Mouse (Mus musculus): ENCODE measurements around the gene Rpusd2. TPM values are rescaled to one million over a fixed set of nuclear protein-coding genes. Genes with fewer than 3 reads are reported as not detected.

Gene Rpusd2
- polyA plus RNA-seq, 1 experiment from 2014 or later, result 4.6 TPM

DNA sequence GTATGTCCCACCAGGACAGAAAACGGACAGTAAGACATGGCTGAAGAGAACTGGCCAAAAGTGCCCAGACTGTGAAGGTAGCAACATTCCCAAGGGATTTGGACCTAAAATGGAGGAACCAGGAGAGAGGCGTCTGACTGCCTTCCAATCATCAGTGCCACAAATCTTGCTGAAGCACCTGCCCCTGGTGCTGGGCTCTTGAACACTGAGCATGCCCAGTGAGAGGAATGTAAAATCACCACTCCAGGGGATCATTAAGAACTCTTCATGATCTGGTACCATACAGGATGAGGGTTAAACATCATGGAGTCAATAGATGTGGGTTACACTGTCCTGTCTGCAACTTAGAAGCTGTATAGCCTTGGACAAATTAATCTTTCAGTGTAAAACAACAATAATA is 10.6 kb downstream of the Rpusd2 start:
- WGBS, result 81% methylated on average over 2 of the region's 2 CpGs
- H3K4me2 ChIP-seq (replicated peaks), result no peak overlapping the region

GRCm38 (mm10) chr2:119046649-119047611 is 12.3 kb downstream of the Rpusd2 start, which contains the start of gene Knl1:
Knl1 (plus strand) TSS chr2:119047119.
- under 1% methylated on average over 77 of the region's 77 CpGs for WGBS
- Histone ChIP-seq H3K36me3 (no peaks in the 10 kb centered on the region), H3K9ac (replicated peaks) (peak within 1 kb of the TSS; percentile 55), H3K4me1 (peaks cover 18% of the 10 kb centered on the region), H3K27ac (replicated peaks) (peak within 1 kb of the TSS; percentile 89), H3K27me3 (no peaks in the 10 kb centered on the region), H3K9me3 (no peaks in the 10 kb centered on the region), H3K4me2 (replicated peaks) (peak within 1 kb of the TSS; percentile 82), H3K4me3 (peak within 1 kb of the TSS; percentile 84)
- peak; percentile 98 for ATAC-seq (replicated peaks)

More for the DNA sequence above, 10.6 kb downstream of the Rpusd2 start:
- Histone ChIP-seq H3K9me3 (no peaks in the 10 kb centered on the region), H3K27ac (replicated peaks) (no peak overlapping the region), H3K9ac (replicated peaks) (no peak overlapping the region), H3K27me3 (no peaks in the 10 kb centered on the region), H3K4me1 (peaks cover 18% of the 10 kb centered on the region), H3K36me3 (no peaks in the 10 kb centered on the region), H3K4me3 (no peak overlapping the region)
- no peak for ATAC-seq (replicated peaks)

DNA sequence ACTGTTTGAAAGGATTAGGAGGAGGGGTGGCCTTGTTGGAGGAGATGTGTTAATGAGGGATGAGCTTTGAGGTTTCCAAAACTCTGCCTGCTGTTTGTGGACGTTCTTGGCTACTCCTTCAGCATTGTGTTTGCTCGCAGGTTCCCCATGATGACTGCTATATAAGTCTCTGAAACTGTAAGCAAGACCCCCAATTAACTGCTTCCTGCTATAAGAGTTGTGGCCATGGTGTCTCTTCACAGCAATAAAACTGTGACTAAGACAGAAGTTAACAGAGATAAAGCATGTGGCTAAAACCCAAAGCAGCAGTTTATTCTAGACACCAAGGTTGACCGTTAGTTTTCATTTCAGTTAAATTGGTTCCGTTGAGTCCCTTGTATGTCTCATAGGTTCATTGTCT is 13.3 kb downstream of the Rpusd2 start:
- no peak for ATAC-seq (replicated peaks)
- H3K9me3 ChIP-seq, result no peaks in the 10 kb centered on the region
- peak overlapping the region; percentile 84 for H3K4me3 ChIP-seq
- whole genome bisulfite sequencing, result 20% methylated on average over 4 of the region's 4 CpGs
- H3K27me3 ChIP-seq, result no peaks in the 10 kb centered on the region
- H3K27ac ChIP-seq (replicated peaks), result peak overlapping the region; percentile 89; the same call in 1 of the 2 replicates
- peak overlapping the region; percentile 82 for H3K4me2 ChIP-seq (replicated peaks)
- H3K36me3 ChIP-seq, result no peaks in the 10 kb centered on the region
- H3K4me1 ChIP-seq, result peaks cover 18% of the 10 kb centered on the region
- peak overlapping the region; percentile 55 for H3K9ac ChIP-seq (replicated peaks)

DNA sequence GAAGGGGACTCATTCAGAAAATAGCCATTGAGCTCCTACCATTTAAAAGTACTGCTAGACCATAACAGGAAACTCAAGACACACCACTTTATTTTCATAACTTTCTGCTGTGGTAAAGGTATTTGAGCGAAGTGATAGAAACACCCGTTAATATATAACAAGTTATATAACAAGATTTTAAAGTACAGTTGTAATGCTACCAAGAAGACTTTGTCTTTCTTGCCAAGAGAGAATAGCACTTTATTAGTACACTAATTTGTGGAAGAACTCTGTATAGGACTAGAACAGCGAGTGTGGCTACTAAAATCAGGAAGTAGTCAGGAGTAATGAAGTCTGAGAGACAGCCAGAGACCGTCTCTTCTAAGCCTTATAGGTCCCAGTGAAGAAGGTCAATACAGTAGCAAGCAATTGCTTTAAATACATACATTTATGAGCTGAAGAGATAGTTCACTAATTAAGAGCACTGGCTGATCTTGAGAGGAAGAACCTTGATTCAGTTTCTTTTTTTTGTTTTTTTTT is 15.6 kb downstream of the Rpusd2 start:
- no peak overlapping the region for H3K9ac ChIP-seq (replicated peaks)
- no peak overlapping the region for H3K4me2 ChIP-seq (replicated peaks)
- ATAC-seq (replicated peaks), result no peak
- H3K36me3 ChIP-seq, result no peaks in the 10 kb centered on the region
- H3K27me3 ChIP-seq, result no peaks in the 10 kb centered on the region
- 92% methylated on average over 4 of the region's 4 CpGs for WGBS
- H3K4me1 ChIP-seq, result peaks cover 18% of the 10 kb centered on the region
- no peak overlapping the region for H3K27ac ChIP-seq (replicated peaks)
- H3K4me3 ChIP-seq, result no peak overlapping the region
- H3K9me3 ChIP-seq, result no peaks in the 10 kb centered on the region

DNA sequence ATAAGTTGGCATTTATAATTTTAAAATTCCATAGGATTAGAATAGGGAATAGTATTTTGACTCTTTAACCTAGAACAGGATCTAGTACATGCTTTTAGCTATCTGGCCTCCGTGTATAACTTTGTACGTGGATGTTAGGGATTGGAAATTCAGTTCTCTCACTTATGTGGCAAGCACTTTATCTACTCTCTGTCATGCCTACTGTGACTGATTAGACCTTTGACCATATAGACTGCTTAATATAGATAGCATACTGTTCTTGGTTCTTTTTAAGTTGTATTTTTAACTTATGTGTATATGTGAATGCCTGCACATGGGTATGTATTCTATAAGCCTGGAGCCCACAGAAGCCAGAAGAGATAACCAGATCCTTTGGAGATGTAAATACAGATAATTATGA is 25.5 kb downstream of the Rpusd2 start:
- H3K9me3 ChIP-seq, result no peaks in the 10 kb centered on the region
- no peaks in the 10 kb centered on the region for H3K4me1 ChIP-seq
- H3K36me3 ChIP-seq, result no peaks in the 10 kb centered on the region
- WGBS, result 98% methylated on average over 2 of the region's 2 CpGs
- H3K27me3 ChIP-seq, result no peaks in the 10 kb centered on the region
- no peak overlapping the region for H3K4me3 ChIP-seq
- ATAC-seq (replicated peaks), result no peak
- H3K4me2 ChIP-seq (replicated peaks), result no peak overlapping the region
- no peak overlapping the region for H3K27ac ChIP-seq (replicated peaks)
- no peak overlapping the region for H3K9ac ChIP-seq (replicated peaks)

DNA sequence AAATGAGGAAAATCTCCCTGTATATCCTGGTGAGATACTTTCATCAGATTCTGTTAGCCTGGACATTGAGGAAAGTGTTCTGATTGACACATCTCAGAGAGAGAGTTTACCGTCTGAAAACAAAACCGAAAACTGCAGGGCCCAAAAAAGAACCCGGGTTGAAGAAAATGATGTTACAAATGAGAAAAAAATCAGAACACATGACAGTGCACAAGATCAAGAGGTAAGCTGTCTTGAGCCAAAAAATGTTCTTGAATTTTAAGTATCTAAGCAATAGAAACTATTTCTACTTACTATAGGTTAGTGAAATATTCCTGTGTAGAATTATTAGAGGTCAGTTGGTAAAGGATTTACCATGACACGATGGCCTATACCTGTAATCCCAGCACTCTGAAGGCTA is 37.8 kb downstream of the Rpusd2 start:
- Histone ChIP-seq H3K4me2 (replicated peaks) (no peak overlapping the region), H3K4me1 (no peaks in the 10 kb centered on the region), H3K9me3 (no peaks in the 10 kb centered on the region), H3K27ac (replicated peaks) (no peak overlapping the region), H3K27me3 (no peaks in the 10 kb centered on the region), H3K36me3 (peaks cover 13% of the 10 kb centered on the region), H3K9ac (replicated peaks) (no peak overlapping the region), H3K4me3 (no peak overlapping the region)
- WGBS, result 89% methylated on average over 4 of the region's 4 CpGs
- no peak for ATAC-seq (replicated peaks)

DNA sequence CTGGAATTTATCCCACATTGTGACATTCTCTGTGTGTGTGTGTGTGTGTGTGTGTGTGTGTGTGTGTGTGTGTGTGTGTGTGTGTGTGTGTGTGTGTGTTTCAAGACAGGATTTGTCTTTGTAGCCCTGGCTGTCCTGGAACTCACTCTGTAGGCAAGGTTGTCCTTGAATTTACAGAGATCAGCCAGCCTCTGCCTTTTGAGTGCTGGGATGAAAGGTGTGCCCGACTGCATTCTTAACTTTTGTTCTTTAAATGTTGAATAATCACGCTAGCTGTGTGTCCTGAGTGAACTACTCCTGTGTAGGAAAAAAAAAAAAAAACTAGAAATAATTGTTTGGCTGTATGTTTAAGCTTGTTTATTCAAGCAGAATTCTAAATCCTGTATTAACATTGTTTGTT is 51.6 kb downstream of the Rpusd2 start:
- H3K9ac ChIP-seq (replicated peaks), result no peak overlapping the region
- H3K27ac ChIP-seq (replicated peaks), result no peak overlapping the region
- H3K4me2 ChIP-seq (replicated peaks), result no peak overlapping the region
- H3K27me3 ChIP-seq, result no peaks in the 10 kb centered on the region
- no peaks in the 10 kb centered on the region for H3K9me3 ChIP-seq
- H3K4me3 ChIP-seq, result no peak overlapping the region
- H3K4me1 ChIP-seq, result no peaks in the 10 kb centered on the region
- peaks cover 8% of the 10 kb centered on the region for H3K36me3 ChIP-seq
- 91% methylated on average over 2 of the region's 2 CpGs for WGBS
- ATAC-seq (replicated peaks), result no peak

Other genes starting within 250 kb of the Rpusd2 start
- gene Knstrn, start 220.8 kb upstream of the Rpusd2 start, polyA plus RNA-seq (2015; fragmentation: Nextera tagmentation; extraction: Ambion mirVana), result 59.0 and 69.4 TPM in 2 replicates
- 54.2 and 62.1 TPM in 2 replicates for gene Ivd, start 172.8 kb upstream of the Rpusd2 start, polyA plus RNA-seq (2015; fragmentation: Nextera tagmentation; extraction: Ambion mirVana)
- gene Bahd1, start 134.4 kb upstream of the Rpusd2 start, polyA plus RNA-seq (2015; fragmentation: Nextera tagmentation; extraction: Ambion mirVana), result 6.7 TPM in 2 replicates
- gene Chst14, start 108.3 kb upstream of the Rpusd2 start, polyA plus RNA-seq (2015; fragmentation: Nextera tagmentation; extraction: Ambion mirVana), result 6.0 and 6.6 TPM in 2 replicates
- 38.3 and 43.3 TPM in 2 replicates for gene Ccdc32, start 5.4 kb upstream of the Rpusd2 start, polyA plus RNA-seq (2015; fragmentation: Nextera tagmentation; extraction: Ambion mirVana)
- gene Knl1, start 12.3 kb downstream of the Rpusd2 start, polyA plus RNA-seq (2015; fragmentation: Nextera tagmentation; extraction: Ambion mirVana), result 29.3 and 33.4 TPM in 2 replicates
- gene Rad51, start 78.0 kb downstream of the Rpusd2 start, polyA plus RNA-seq (2015; fragmentation: Nextera tagmentation; extraction: Ambion mirVana), result 18.7 and 24.0 TPM in 2 replicates
- gene Rmdn3, start 122.2 kb downstream of the Rpusd2 start, polyA plus RNA-seq (2015; fragmentation: Nextera tagmentation; extraction: Ambion mirVana), result 52.0 and 54.2 TPM in 2 replicates
- 0.93 and 2.0 TPM in 2 replicates for gene Gchfr, start 133.0 kb downstream of the Rpusd2 start, polyA plus RNA-seq (2015; fragmentation: Nextera tagmentation; extraction: Ambion mirVana)
- gene Gm14137, start 139.7 kb downstream of the Rpusd2 start, polyA plus RNA-seq (2015; fragmentation: Nextera tagmentation; extraction: Ambion mirVana), result 0.83 and 0.90 TPM in 2 replicates
- gene Zfyve19, start 173.8 kb downstream of the Rpusd2 start, polyA plus RNA-seq (2015; fragmentation: Nextera tagmentation; extraction: Ambion mirVana), result 64.7 and 66.6 TPM in 2 replicates
- 26.7 and 30.9 TPM in 2 replicates for gene Dnajc17, start 174.0 kb downstream of the Rpusd2 start, polyA plus RNA-seq (2015; fragmentation: Nextera tagmentation; extraction: Ambion mirVana)
- gene Ppp1r14d, start 195.1 kb downstream of the Rpusd2 start, polyA plus RNA-seq (2015; fragmentation: Nextera tagmentation; extraction: Ambion mirVana), result not detected in 2 replicates
- 0.31 and 0.56 TPM in 2 replicates for gene Spint1, start 202.6 kb downstream of the Rpusd2 start, polyA plus RNA-seq (2015; fragmentation: Nextera tagmentation; extraction: Ambion mirVana)
- 19.6 and 24.0 TPM in 2 replicates for gene Rhov, start 236.5 kb downstream of the Rpusd2 start, polyA plus RNA-seq (2015; fragmentation: Nextera tagmentation; extraction: Ambion mirVana)